In genomic region chr1:191204876-191205275, GRCm38 (mm10) we compare ENCODE assay signal across 29 mouse cellular contexts. TPM values are rescaled to one million over a fixed set of nuclear protein-coding genes. Genes with fewer than 3 reads are reported as not detected.
"Had no signal": no experiment of that assay in that cellular context is flagged by ENCODE, and none has a peak within 500 bp of the region (broad histone marks: within the 10 kb centered on the region; RNA-seq: fewer than 3 reads in every experiment).

No protein-coding gene starts in this region.

- H3K4me2 ChIP-seq: kidney, embryonic 15.5 days; limb, embryonic 12.5 days; limb, embryonic 15.5 days; liver, embryonic 12.5 days; liver, embryonic 15.5 days had no signal

- H3K4me3 ChIP-seq: kidney, embryonic 15.5 days; left cerebral cortex, adult 2 months; limb, embryonic 12.5 days; limb, embryonic 15.5 days; liver, embryonic 12.5 days; liver, embryonic 15.5 days had no signal

- H3K27me3 ChIP-seq: limb, embryonic 12.5 days; limb, embryonic 15.5 days had no signal

- ATAC-seq: intestine, postnatal 0 days; liver, embryonic 12.5 days had no signal

- H3K9ac ChIP-seq: kidney, embryonic 15.5 days; limb, embryonic 12.5 days; limb, embryonic 15.5 days; liver, embryonic 12.5 days; liver, embryonic 15.5 days had no signal

- H3K9me3 ChIP-seq: kidney, embryonic 15.5 days; limb, embryonic 12.5 days; limb, embryonic 15.5 days; liver, embryonic 12.5 days; liver, embryonic 15.5 days had no signal

- DNase-seq: kidney, adult 8-10 months; kidney, postnatal 10 days; kidney, postnatal 36 days; layer of hippocampus, postnatal 36 days; left cerebral cortex, postnatal 4 days; lung, adult 18-20 months; lung, postnatal 14 days; midbrain, embryonic 14.5 days; thymus, adult 18-20 months; thymus, postnatal 14 days had no signal

- H3K36me3 ChIP-seq: kidney, embryonic 15.5 days; limb, embryonic 12.5 days; limb, embryonic 15.5 days; liver, embryonic 12.5 days; liver, embryonic 15.5 days had no signal

- H3K4me1 ChIP-seq: kidney, embryonic 15.5 days; limb, embryonic 12.5 days; limb, embryonic 15.5 days; liver, embryonic 12.5 days; liver, embryonic 15.5 days had no signal

- H3K27ac ChIP-seq: kidney, embryonic 15.5 days; left cerebral cortex, adult 2 months; limb, embryonic 12.5 days; limb, embryonic 15.5 days; liver, embryonic 12.5 days; liver, embryonic 15.5 days; macrophage had no signal

RNA-seq across cellular contexts. Expression of gene Atf3, which starts 13.0 kb away (rescaled TPM):
- polyA plus RNA-seq: testis, adult 2 months had no signal

RNA-seq across cellular contexts. Expression of gene Fam71a, which starts 40.3 kb away (rescaled TPM):
- total RNA-seq: layer of hippocampus, adult 8-10 months; layer of hippocampus, postnatal 10 days; layer of hippocampus, postnatal 36 days; left cerebral cortex, adult 2 months; left cerebral cortex, postnatal 10 days; left cerebral cortex, postnatal 4 days; midbrain, postnatal 0 days had no signal
- polyA plus RNA-seq: intestine, postnatal 0 days; kidney, embryonic 15.5 days; limb, embryonic 12.5 days; limb, embryonic 15.5 days; liver, embryonic 12.5 days; liver, embryonic 15.5 days; lung, embryonic 16.5 days; macrophage; midbrain, embryonic 14.5 days; midbrain, postnatal 0 days; neural tube, embryonic 11.5 days; neural tube, embryonic 14.5 days; small intestine, adult 2 months; spleen, adult 2 months; stomach, embryonic 16.5 days had no signal
